10 mouse cellular contexts compared by ENCODE assay signal in genomic region chr16:10384544-10384943, GRCm38 (mm10). TPM values are rescaled to one million over a fixed set of nuclear protein-coding genes. Genes with fewer than 3 reads are reported as not detected.
DNase-seq lines count a peak whose midpoint lies in the region; ATAC-seq and TF ChIP-seq lines count a peak whose summit lies in the region.
"Had no signal": no experiment of that assay in that cellular context is flagged by ENCODE, and none has a peak within 500 bp of the region (broad histone marks: within the 10 kb centered on the region; RNA-seq: fewer than 3 reads in every experiment).

No protein-coding gene starts in this region.

- ATAC-seq in lung, embryonic 15.5 days (ENCODE audit: borderline replicate concordance, extremely low read depth, low FRiP score, low TSS enrichment): 0 out of 2 replicates have a peak, but pooled peaks have one; percentile 40
- no peak for ATAC-seq in embryonic facial prominence, embryonic 14.5 days (ENCODE audit: low read depth)
- no peak for ATAC-seq in intestine, postnatal 0 days
- ATAC-seq in megakaryocyte-erythroid progenitor cell, adult 5-6 weeks (replicated peaks; ENCODE audit: low FRiP score, low TSS enrichment, poor library complexity, severe bottlenecking): peak; percentile 23; the same call in 1 of the 2 replicates
- ATAC-seq in hindbrain, postnatal 0 days: no peak
- no peak for ATAC-seq in midbrain, embryonic 11.5 days (ENCODE audit: low FRiP score)
- no peak for ATAC-seq in midbrain, embryonic 15.5 days (replicated peaks)

- WGBS in lung, embryonic 15.5 days: 53% methylated on average over 3 of the region's 3 CpGs
- 62% methylated on average over 3 of the region's 3 CpGs for WGBS in lung, adult 2 months
- WGBS in embryonic facial prominence, embryonic 14.5 days: 59% methylated on average over 3 of the region's 3 CpGs
- 71% methylated on average over 3 of the region's 3 CpGs for WGBS in intestine, postnatal 0 days
- WGBS in hindbrain, postnatal 0 days: 60% methylated on average over 3 of the region's 3 CpGs
- 56% methylated on average over 3 of the region's 3 CpGs for WGBS in midbrain, embryonic 11.5 days
- 71% methylated on average over 3 of the region's 3 CpGs for WGBS in midbrain, embryonic 15.5 days

- TF ChIP-seq POLR2A in lung, adult 2 months (IDR thresholded peaks at IDR 0.05; ENCODE audit: borderline replicate concordance, extremely low read depth, low read depth, low read length): no peak

- no peaks in the 10 kb centered on the region for H3K36me3 ChIP-seq in lung, embryonic 15.5 days
- H3K36me3 ChIP-seq in embryonic facial prominence, embryonic 14.5 days (ENCODE audit: control insufficient read depth, insufficient read depth, low read length): no peaks in the 10 kb centered on the region
- no peaks in the 10 kb centered on the region for H3K36me3 ChIP-seq in intestine, postnatal 0 days (ENCODE audit: control insufficient read depth, insufficient read depth)
- H3K36me3 ChIP-seq in hindbrain, postnatal 0 days (ENCODE audit: insufficient read depth, low read length): no peaks in the 10 kb centered on the region
- no peaks in the 10 kb centered on the region for H3K36me3 ChIP-seq in midbrain, embryonic 11.5 days (ENCODE audit: control insufficient read depth, insufficient read depth, low read length)
- no peaks in the 10 kb centered on the region for H3K36me3 ChIP-seq in midbrain, embryonic 15.5 days (replicated peaks)

- H3K9ac ChIP-seq in lung, embryonic 15.5 days: no peak overlapping the region
- no peak overlapping the region for H3K9ac ChIP-seq in embryonic facial prominence, embryonic 14.5 days (ENCODE audit: low read depth, low read length)
- no peak overlapping the region for H3K9ac ChIP-seq in intestine, postnatal 0 days (ENCODE audit: low read depth, low read length)
- no peak overlapping the region for H3K9ac ChIP-seq in hindbrain, postnatal 0 days (replicated peaks; ENCODE audit: low read length)
- H3K9ac ChIP-seq in midbrain, embryonic 11.5 days (ENCODE audit: low read length): no peak overlapping the region
- H3K9ac ChIP-seq in midbrain, embryonic 15.5 days: no peak overlapping the region

- H3K27me3 ChIP-seq in lung, embryonic 15.5 days: no peaks in the 10 kb centered on the region
- no peaks in the 10 kb centered on the region for H3K27me3 ChIP-seq in embryonic facial prominence, embryonic 14.5 days (replicated peaks; ENCODE audit: control insufficient read depth, insufficient read depth, low read length)
- no peaks in the 10 kb centered on the region for H3K27me3 ChIP-seq in intestine, postnatal 0 days (replicated peaks; ENCODE audit: control insufficient read depth, insufficient read depth, low read length)
- H3K27me3 ChIP-seq in hindbrain, postnatal 0 days (ENCODE audit: insufficient read depth, low read length): no peaks in the 10 kb centered on the region
- H3K27me3 ChIP-seq in midbrain, embryonic 11.5 days (ENCODE audit: control insufficient read depth, insufficient read depth, low read length): no peaks in the 10 kb centered on the region
- no peaks in the 10 kb centered on the region for H3K27me3 ChIP-seq in midbrain, embryonic 15.5 days (replicated peaks)

- no peak for TF ChIP-seq CTCF in lung, adult 2 months (IDR thresholded peaks at IDR 0.05; ENCODE audit: insufficient read depth, low read length)
- TF ChIP-seq CTCF in intestine, postnatal 0 days (IDR thresholded peaks at IDR 0.05; ENCODE audit: low read depth): no peak
- TF ChIP-seq CTCF in hindbrain, postnatal 0 days (IDR thresholded peaks at IDR 0.05; ENCODE audit: low read depth): no peak

- H3K27ac ChIP-seq in lung, embryonic 15.5 days: no peak overlapping the region
- no peak overlapping the region for H3K27ac ChIP-seq in embryonic facial prominence, embryonic 14.5 days (replicated peaks; ENCODE audit: low read depth, low read length)
- H3K27ac ChIP-seq in intestine, postnatal 0 days (ENCODE audit: low read depth, low read length): no peak overlapping the region
- no peak overlapping the region for H3K27ac ChIP-seq in hindbrain, postnatal 0 days
- no peak overlapping the region for H3K27ac ChIP-seq in midbrain, embryonic 11.5 days (ENCODE audit: low read depth, low read length)
- no peak overlapping the region for H3K27ac ChIP-seq in midbrain, embryonic 15.5 days

- H3K4me1 ChIP-seq in lung, embryonic 15.5 days: peaks cover 8% of the 10 kb centered on the region
- H3K4me1 ChIP-seq in lung, adult 2 months (ENCODE audit: control insufficient read depth, insufficient read depth, low read length): peaks cover 5% of the 10 kb centered on the region
- H3K4me1 ChIP-seq in embryonic facial prominence, embryonic 14.5 days (ENCODE audit: control insufficient read depth, insufficient read depth, low read length): peaks cover 5% of the 10 kb centered on the region; the same call in 1 of the 2 replicates
- H3K4me1 ChIP-seq in intestine, postnatal 0 days (replicated peaks; ENCODE audit: control insufficient read depth, insufficient read depth, low read length): 0 out of 2 replicates have a peak, but pooled peaks cover 9% of the 10 kb centered on the region
- H3K4me1 ChIP-seq in hindbrain, postnatal 0 days (ENCODE audit: insufficient read depth, low read length): no peaks in the 10 kb centered on the region
- H3K4me1 ChIP-seq in midbrain, embryonic 11.5 days (ENCODE audit: control insufficient read depth, insufficient read depth, low read length): no peaks in the 10 kb centered on the region
- no peaks in the 10 kb centered on the region for H3K4me1 ChIP-seq in midbrain, embryonic 15.5 days

- no peak overlapping the region for H3K4me3 ChIP-seq in lung, embryonic 15.5 days
- no peak overlapping the region for H3K4me3 ChIP-seq in lung, adult 2 months (replicated peaks; ENCODE audit: extremely low read depth, low read depth, low read length)
- H3K4me3 ChIP-seq in embryonic facial prominence, embryonic 14.5 days (ENCODE audit: low read depth, low read length): no peak overlapping the region
- H3K4me3 ChIP-seq in intestine, postnatal 0 days (ENCODE audit: low read depth, low read length): peak overlapping the region; percentile 25
- H3K4me3 ChIP-seq in hindbrain, postnatal 0 days (ENCODE audit: low read length): no peak overlapping the region
- no peak overlapping the region for H3K4me3 ChIP-seq in midbrain, embryonic 11.5 days (ENCODE audit: low read depth, low read length)
- H3K4me3 ChIP-seq in midbrain, embryonic 15.5 days: no peak overlapping the region

- no peaks in the 10 kb centered on the region for H3K9me3 ChIP-seq in lung, embryonic 15.5 days
- H3K9me3 ChIP-seq in embryonic facial prominence, embryonic 14.5 days (ENCODE audit: control insufficient read depth, low read length): no peaks in the 10 kb centered on the region
- no peaks in the 10 kb centered on the region for H3K9me3 ChIP-seq in intestine, postnatal 0 days (ENCODE audit: control insufficient read depth)
- no peaks in the 10 kb centered on the region for H3K9me3 ChIP-seq in hindbrain, postnatal 0 days (ENCODE audit: low read length)
- no peaks in the 10 kb centered on the region for H3K9me3 ChIP-seq in midbrain, embryonic 11.5 days (ENCODE audit: control insufficient read depth, low read length)
- H3K9me3 ChIP-seq in midbrain, embryonic 15.5 days: no peaks in the 10 kb centered on the region

- peak overlapping the region; percentile 43 for H3K4me2 ChIP-seq in lung, embryonic 15.5 days
- H3K4me2 ChIP-seq in embryonic facial prominence, embryonic 14.5 days (ENCODE audit: low read depth, low read length): peak overlapping the region; percentile 32; the same call in 1 of the 2 replicates
- H3K4me2 ChIP-seq in intestine, postnatal 0 days (replicated peaks; ENCODE audit: low read depth): peak overlapping the region; percentile 60
- no peak overlapping the region for H3K4me2 ChIP-seq in hindbrain, postnatal 0 days (ENCODE audit: low read depth, low read length)
- no peak overlapping the region for H3K4me2 ChIP-seq in midbrain, embryonic 11.5 days
- H3K4me2 ChIP-seq in midbrain, embryonic 15.5 days: no peak overlapping the region

- DNase-seq in lung, adult 2 months: no peak
- DNase-seq in embryonic facial prominence, embryonic 14.5 days (ENCODE audit: low spot score): no peak
- no peak for DNase-seq in hindbrain, postnatal 0 days (ENCODE audit: low spot score)
- no peak for DNase-seq in midbrain, embryonic 11.5 days (ENCODE audit: low spot score, missing footprints)
- DNase-seq: cerebellum, postnatal 36 days had no signal

RNA-seq across cellular contexts. Expression of gene Tekt5, which starts 10.7 kb away (rescaled TPM):
- 1.9 and 2.6 TPM in 2 replicates for polyA plus RNA-seq in lung, embryonic 15.5 days (2015; fragmentation: Nextera tagmentation; extraction: Ambion mirVana)
- polyA plus RNA-seq in lung, adult 2 months (2012; rRNA removed): 6.8 and 9.2 TPM in 2 replicates
- polyA plus RNA-seq in embryonic facial prominence, embryonic 14.5 days (2014; fragmentation: Nextera tagmentation; extraction: Ambion mirVana): 2.3 and 3.9 TPM in 2 replicates
- polyA plus RNA-seq in intestine, postnatal 0 days (2015; fragmentation: Nextera tagmentation; extraction: Ambion mirVana): 0.26 TPM in 1 of 2 replicates, not detected in the other
- total RNA-seq in megakaryocyte-erythroid progenitor cell, adult 5-6 weeks (2014; fragmentation: Nextera tagmentation): not detected in 2 replicates
- total RNA-seq in megakaryocyte-erythroid progenitor cell, adult 5-6 weeks (2017): 0.19 TPM in 1 of 2 replicates, not detected in the other
- 8.6 and 10.2 TPM in 2 replicates for total RNA-seq in hindbrain, postnatal 0 days (2014; rRNA removed)
- 24.7 and 28.2 TPM in 2 replicates for polyA plus RNA-seq in hindbrain, postnatal 0 days (2015; fragmentation: Nextera tagmentation; extraction: Ambion mirVana)
- 0.16 and 0.18 TPM in 2 replicates for polyA plus RNA-seq in midbrain, embryonic 11.5 days (2014; fragmentation: Nextera tagmentation; extraction: Ambion mirVana)
- 12.1 and 13.3 TPM in 2 replicates for polyA plus RNA-seq in midbrain, embryonic 15.5 days (2015; fragmentation: Nextera tagmentation; extraction: Ambion mirVana)
- total RNA-seq: adrenal gland, postnatal 36 days had no signal

RNA-seq across cellular contexts. Expression of gene Nubp1, which starts 27.2 kb away (rescaled TPM):
- 68.5 and 74.4 TPM in 2 replicates for polyA plus RNA-seq in lung, embryonic 15.5 days (2015; fragmentation: Nextera tagmentation; extraction: Ambion mirVana)
- 25.9 and 31.0 TPM in 2 replicates for polyA plus RNA-seq in lung, adult 2 months (2012; rRNA removed)
- 49.0 and 52.6 TPM in 2 replicates for polyA plus RNA-seq in embryonic facial prominence, embryonic 14.5 days (2014; fragmentation: Nextera tagmentation; extraction: Ambion mirVana)
- 29.6 and 32.4 TPM in 2 replicates for polyA plus RNA-seq in intestine, postnatal 0 days (2015; fragmentation: Nextera tagmentation; extraction: Ambion mirVana)
- 39.1 and 51.6 TPM in 2 replicates for total RNA-seq in megakaryocyte-erythroid progenitor cell, adult 5-6 weeks (2014; fragmentation: Nextera tagmentation)
- 46.8 and 51.8 TPM in 2 replicates for total RNA-seq in megakaryocyte-erythroid progenitor cell, adult 5-6 weeks (2017)
- total RNA-seq in hindbrain, postnatal 0 days (2014; rRNA removed): 29.0 and 41.7 TPM in 2 replicates
- polyA plus RNA-seq in hindbrain, postnatal 0 days (2015; fragmentation: Nextera tagmentation; extraction: Ambion mirVana): 32.4 and 32.9 TPM in 2 replicates
- polyA plus RNA-seq in midbrain, embryonic 11.5 days (2014; fragmentation: Nextera tagmentation; extraction: Ambion mirVana): 66.5 and 71.8 TPM in 2 replicates
- polyA plus RNA-seq in midbrain, embryonic 15.5 days (2015; fragmentation: Nextera tagmentation; extraction: Ambion mirVana): 53.0 and 54.1 TPM in 2 replicates

Comparison
In these comparisons a context has a peak if more than half of its experiments do, and no peak if none do; other contexts are left out.
1. ATAC-seq: peak in lung, embryonic 15.5 days (single experiment) and megakaryocyte-erythroid progenitor cell, adult 5-6 weeks (single experiment); none in embryonic facial prominence, embryonic 14.5 days (single experiment), intestine, postnatal 0 days (single experiment), hindbrain, postnatal 0 days (single experiment), midbrain, embryonic 11.5 days (single experiment) and midbrain, embryonic 15.5 days (single experiment).
2. H3K4me2 ChIP-seq: peak in lung, embryonic 15.5 days (single experiment), embryonic facial prominence, embryonic 14.5 days (single experiment) and intestine, postnatal 0 days (single experiment); none in hindbrain, postnatal 0 days (single experiment), midbrain, embryonic 11.5 days (single experiment) and midbrain, embryonic 15.5 days (single experiment).